Mouse (Mus musculus) G1E (cell line): ENCODE results near the gene Apobec3. TPM values are rescaled to one million over a fixed set of nuclear protein-coding genes. Genes with fewer than 3 reads are reported as not detected.

Experiments used
- ATAC-seq: 2 replicates; pipeline ENCODE4 v1.8.0; 2016; ENCODE audit warnings: mild to moderate bottlenecking; ENCODE audit not compliant: insufficient number of reproducible peaks, poor library complexity, low FRiP score, severe bottlenecking; ENCODE audit errors: extremely low read depth
- DNase-seq: peaks from one replicate; pipeline ENCODE4 v3.0.0; 2012; ENCODE audit warnings: low spot score
- H3K27me3 ChIP-seq: 2 replicates; pipeline ENCODE4 v1.6.1; 2012; ENCODE audit warnings: mild to moderate bottlenecking, low read length, inconsistent platforms; ENCODE audit not compliant: insufficient read depth
- H3K36me3 ChIP-seq: replicated peaks from 2 replicates; pipeline ENCODE3; 2012; ENCODE audit warnings: mild to moderate bottlenecking, inconsistent platforms
- H3K4me1 ChIP-seq: 2 replicates; pipeline ENCODE4 v1.6.1; 2012; ENCODE audit warnings: low read depth, low read length, inconsistent platforms, mixed read lengths; ENCODE audit not compliant: insufficient read depth
- H3K4me3 ChIP-seq: 2 replicates; pipeline ENCODE4 v1.5.1; 2012; ENCODE audit warnings: low read depth, mild to moderate bottlenecking, inconsistent platforms, low read length, moderate library complexity, mixed read lengths
- H3K9me3 ChIP-seq: replicated peaks from 2 replicates; pipeline ENCODE4 v1.6.1; 2012; ENCODE audit warnings: inconsistent platforms
- CTCF ChIP-seq: IDR thresholded peaks from 2 replicates; pipeline ENCODE4 v1.5.1; 2012; ENCODE audit warnings: low read depth, low read length, inconsistent platforms, mixed read lengths
- GATA1 ChIP-seq: IDR thresholded peaks from 2 replicates; pipeline ENCODE4 v1.6.1; 2012; ENCODE audit warnings: borderline replicate concordance, low read length, inconsistent platforms, mixed read lengths
- GATA2 ChIP-seq: IDR thresholded peaks from 2 replicates; pipeline ENCODE4 v1.6.1; 2012; ENCODE audit warnings: low read depth, low read length, inconsistent platforms, borderline replicate concordance
- POLR2AphosphoS5 ChIP-seq: IDR thresholded peaks from 2 replicates; pipeline ENCODE4 v1.6.1; 2012; ENCODE audit warnings: low read depth, low read length, inconsistent platforms; ENCODE audit not compliant: insufficient replicate concordance
- TAL1 ChIP-seq: conservative IDR thresholded peaks from 2 replicates; pipeline ENCODE4 v1.6.1; 2012; ENCODE audit warnings: low read depth, low read length, inconsistent platforms, mixed read lengths
- polyA plus RNA-seq: library from polyadenylated mRNA; stranded (reverse); fragments of >175 nt; gene quantifications from 2 replicates; pipeline ENCODE4 v1.2.3, GENCODE M21; 2012
- total RNA-seq, 2 experiments: library from RNA; stranded (forward) in 1 of 2; stranded (reverse) in 1 of 2; fragments of 200-1000 nt in 1 of 2; fragments of >200 nt in 1 of 2; fragmentation: Nextera tagmentation in 1 of 2; gene quantifications; 2 replicates each; pipeline ENCODE4 v1.2.3; 2014 to 2017

The Apobec3 gene
- total and polyA plus RNA-seq, 3 experiments, result 2.6 to 97.1 (median 39.8) TPM

GRCm38 (mm10) chr15:79951226-79951625 is 59.8 kb downstream of the Apobec3 start:
- Histone ChIP-seq H3K9me3 (peaks cover 3% of the 10 kb centered on the region; the same call in 1 of the 2 replicates), H3K4me3 (no peak overlapping the region), H3K27me3 (peaks cover 26% of the 10 kb centered on the region), H3K36me3 (no peaks in the 10 kb centered on the region), H3K4me1 (no peaks in the 10 kb centered on the region)
- DNase-seq (no peak), ATAC-seq (no peak)
- TF ChIP-seq CTCF (no peak), GATA2 (no peak), TAL1 (no peak), GATA1 (no peak)

GRCm38 (mm10) chr15:79951730-79952503 is 60.5 kb downstream of the Apobec3 start:
- Histone ChIP-seq H3K27me3 (peaks cover 23% of the 10 kb centered on the region), H3K9me3 (no peaks in the 10 kb centered on the region), H3K4me3 (no peak overlapping the region), H3K36me3 (no peaks in the 10 kb centered on the region), H3K4me1 (no peaks in the 10 kb centered on the region)
- DNase-seq (no peak), ATAC-seq (no peak)
- TF ChIP-seq TAL1 (no peak), CTCF (no peak), GATA1 (no peak), POLR2AphosphoS5 (no peak), GATA2 (no peak)

- DNase-seq (no peak), ATAC-seq (no peak)
- Histone ChIP-seq H3K4me3 (no peak overlapping the region), H3K4me1 (no peaks in the 10 kb centered on the region), H3K27me3 (peaks cover 26% of the 10 kb centered on the region), H3K9me3 (no peaks in the 10 kb centered on the region), H3K36me3 (no peaks in the 10 kb centered on the region)
- no peak for TF ChIP-seq CTCF
- no peak for TF ChIP-seq TAL1
- no peak for TF ChIP-seq GATA2
- TF ChIP-seq POLR2AphosphoS5, result no peak
- no peak for TF ChIP-seq GATA1
These were observed 61.2 kb downstream of the Apobec3 start for GRCm38 (mm10) chr15:79952504-79953231.

GRCm38 (mm10) chr15:79953470-79953869 is 62.0 kb downstream of the Apobec3 start:
- Histone ChIP-seq H3K36me3 (no peaks in the 10 kb centered on the region), H3K9me3 (no peaks in the 10 kb centered on the region), H3K4me3 (no peak overlapping the region), H3K27me3 (peaks cover 24% of the 10 kb centered on the region), H3K4me1 (no peaks in the 10 kb centered on the region)
- ATAC-seq (no peak), DNase-seq (no peak)
- TF ChIP-seq TAL1, result no peak
- TF ChIP-seq POLR2AphosphoS5, result no peak

DNA sequence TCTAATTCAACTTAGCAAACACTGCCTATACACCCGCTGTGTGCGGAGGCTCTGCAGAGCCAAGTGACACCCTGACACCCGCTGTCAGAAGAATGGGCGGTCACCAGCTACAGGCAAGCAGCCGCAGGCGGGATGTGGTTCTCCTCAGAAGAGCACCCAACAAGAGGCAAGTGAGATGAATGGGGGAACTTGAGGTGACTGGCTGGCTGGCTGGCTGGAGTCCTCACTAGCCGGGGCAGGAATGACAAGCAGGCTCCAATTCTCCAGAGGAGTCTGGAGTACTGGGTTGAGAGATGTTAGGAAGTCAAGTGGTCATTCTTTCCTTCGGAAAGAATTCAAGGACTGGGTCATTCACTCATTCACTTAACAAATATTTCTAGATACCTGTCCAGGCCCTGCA is 65.1 kb downstream of the Apobec3 start:
- ATAC-seq (no peak), DNase-seq (no peak)
- Histone ChIP-seq H3K9me3 (no peaks in the 10 kb centered on the region), H3K36me3 (no peaks in the 10 kb centered on the region), H3K4me3 (no peak overlapping the region), H3K4me1 (no peaks in the 10 kb centered on the region), H3K27me3 (peaks cover 22% of the 10 kb centered on the region)
- no peak for TF ChIP-seq GATA2
- TF ChIP-seq TAL1, result no peak
- no peak for TF ChIP-seq GATA1
- no peak for TF ChIP-seq POLR2AphosphoS5
- TF ChIP-seq CTCF, result no peak

DNA sequence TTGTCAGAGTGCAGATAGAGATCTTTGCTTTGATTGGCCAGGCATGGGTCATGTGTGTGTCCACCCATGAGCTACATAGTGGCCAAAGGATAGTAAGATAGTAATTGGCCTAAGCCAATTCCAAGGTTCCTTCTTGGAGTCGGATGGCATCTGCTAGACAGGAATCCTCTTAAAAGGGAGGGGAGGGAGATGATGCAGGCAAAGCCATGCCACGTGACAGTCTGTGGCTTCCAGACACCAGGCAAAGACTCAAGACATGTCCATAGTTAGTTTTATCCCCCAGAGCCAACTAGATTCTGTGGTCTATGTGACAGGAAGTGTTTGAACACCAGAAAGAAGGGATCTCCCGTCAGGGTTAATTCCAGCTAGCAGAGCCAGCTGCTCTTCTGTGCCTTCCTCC is 67.0 kb downstream of the Apobec3 start:
- Histone ChIP-seq H3K4me3 (no peak overlapping the region), H3K36me3 (no peaks in the 10 kb centered on the region), H3K9me3 (no peaks in the 10 kb centered on the region), H3K27me3 (peaks cover 25% of the 10 kb centered on the region), H3K4me1 (no peaks in the 10 kb centered on the region)
- ATAC-seq, result no peak
- DNase-seq, result no peak
- TF ChIP-seq GATA1, result no peak
- TF ChIP-seq CTCF, result no peak
- no peak for TF ChIP-seq GATA2
- no peak for TF ChIP-seq TAL1
- TF ChIP-seq POLR2AphosphoS5, result no peak
